Mouse (Mus musculus): ENCODE data around the gene Ccnd1.

GRCm38 (mm10) chr7:144931778-144932177 lies 7.9 kb downstream of the Ccnd1 start:
- TF ChIP-seq POLR2A (IDR thresholded peaks at IDR 0.05; ENCODE audit: extremely low read depth, insufficient read depth, low read length) (no peak), CTCF (IDR thresholded peaks at IDR 0.05; ENCODE audit: extremely low read depth, insufficient read depth, low read length) (peak; percentile 27; the same call in 1 of the 2 replicates)

Measured in cortical plate, adult 2 months (tissue).